Mouse (Mus musculus) urinary bladder, postnatal 4 days (tissue): Measurements from ENCODE around the gene Slc9b1.
A peak's percentile ranks its signal among the peaks of the same experiment; 100 is the strongest.

Experiments
- DNase-seq, 2 experiments: peaks; one replicate each; pipeline ENCODE4 v3.0.0; 2021 to 2022; ENCODE audit warnings: low spot score in 2 of 2

Slc9b1 gene

DNA sequence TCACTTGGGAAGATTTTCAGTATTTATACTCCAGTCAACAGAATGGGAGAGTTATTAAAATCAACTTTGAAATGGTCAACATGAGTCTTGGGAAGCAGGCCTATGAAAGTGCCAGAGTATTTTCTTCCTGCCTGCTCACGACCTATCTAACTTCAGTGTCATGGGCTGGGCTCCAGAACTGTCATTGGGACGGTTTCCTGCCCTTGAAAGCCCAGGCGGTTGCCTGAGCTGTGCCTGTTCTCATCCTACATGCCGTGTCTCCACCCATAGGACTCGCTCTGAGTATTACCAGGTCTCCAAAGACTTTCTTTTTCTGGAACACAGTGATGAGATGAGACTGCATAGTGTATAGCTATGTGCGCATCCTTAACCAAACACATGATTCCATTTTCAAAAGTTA, 45.4 kb downstream of the Slc9b1 start:
- no peak for DNase-seq

GRCm38 (mm10) chr3:135395085-135395484, 47.3 kb downstream of the Slc9b1 start:
- no peak for DNase-seq

DNA sequence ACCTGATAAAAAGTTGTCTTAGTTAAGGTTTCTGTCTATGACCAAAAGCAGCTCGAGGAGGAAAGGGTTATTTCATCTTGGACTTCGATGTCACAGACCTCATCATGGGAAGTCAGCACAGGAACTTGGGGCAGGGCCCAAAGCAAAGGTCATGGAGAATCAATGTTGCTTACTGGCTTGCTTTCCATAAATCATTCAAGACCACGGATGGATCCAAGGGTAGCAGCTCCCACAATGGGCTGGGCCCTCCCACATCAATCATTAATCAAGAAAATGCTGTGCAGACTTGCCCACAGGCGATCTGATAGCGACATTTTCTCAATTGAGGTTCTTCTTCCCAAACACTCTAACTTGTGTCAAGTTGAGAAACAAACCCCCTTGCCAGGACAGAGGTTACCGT, 48.3 kb downstream of the Slc9b1 start:
- DNase-seq: no peak

DNA sequence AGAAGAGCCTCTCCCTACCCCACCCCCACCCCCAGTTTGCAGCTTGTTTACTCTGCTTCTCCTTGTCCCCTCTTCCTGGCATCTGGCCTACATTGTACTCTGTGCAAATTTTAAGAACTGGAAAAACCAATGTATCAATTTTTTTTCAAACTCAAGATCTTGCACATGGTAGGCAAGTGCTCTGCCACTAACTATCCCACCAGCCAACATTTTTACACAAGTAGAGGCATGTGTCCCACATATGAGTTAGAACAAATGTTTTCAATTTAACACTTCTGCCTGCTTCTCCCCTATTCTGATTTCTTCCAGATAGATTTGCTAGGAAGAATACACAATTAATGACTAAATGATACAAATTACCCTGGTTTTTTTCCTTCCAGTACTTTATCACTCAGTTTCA, 49.3 kb downstream of the Slc9b1 start:
- no peak for DNase-seq

- peak; percentile 77 to 91 for DNase-seq
These were observed 54.4 kb downstream of the Slc9b1 start for GRCm38 (mm10) chr3:135402201-135402658.

DNA sequence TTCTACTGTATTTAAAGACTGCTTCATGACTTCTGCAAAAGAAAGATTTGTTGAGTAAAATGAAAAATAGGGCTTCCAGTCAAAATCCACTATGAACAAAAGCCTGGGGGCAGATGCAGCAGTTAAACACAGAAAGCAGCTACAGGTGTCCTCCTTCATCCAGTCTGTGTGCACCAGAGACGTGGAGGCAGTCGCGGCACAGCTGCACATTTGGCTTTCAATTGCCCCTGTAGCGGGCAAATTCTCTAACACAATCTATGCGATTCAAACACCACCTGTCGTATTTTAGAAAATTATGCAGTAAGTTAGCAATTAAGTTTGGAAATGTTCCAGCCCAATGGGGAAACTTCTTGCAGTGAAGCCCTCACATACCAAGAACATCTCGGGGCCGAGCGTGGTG, 55.4 kb downstream of the Slc9b1 start:
- DNase-seq: no peak

- DNase-seq: no peak
These were observed 56.0 kb downstream of the Slc9b1 start for GRCm38 (mm10) chr3:135403856-135404255.

GRCm38 (mm10) chr3:135404599-135404998, 56.8 kb downstream of the Slc9b1 start:
- DNase-seq: no peak

DNA sequence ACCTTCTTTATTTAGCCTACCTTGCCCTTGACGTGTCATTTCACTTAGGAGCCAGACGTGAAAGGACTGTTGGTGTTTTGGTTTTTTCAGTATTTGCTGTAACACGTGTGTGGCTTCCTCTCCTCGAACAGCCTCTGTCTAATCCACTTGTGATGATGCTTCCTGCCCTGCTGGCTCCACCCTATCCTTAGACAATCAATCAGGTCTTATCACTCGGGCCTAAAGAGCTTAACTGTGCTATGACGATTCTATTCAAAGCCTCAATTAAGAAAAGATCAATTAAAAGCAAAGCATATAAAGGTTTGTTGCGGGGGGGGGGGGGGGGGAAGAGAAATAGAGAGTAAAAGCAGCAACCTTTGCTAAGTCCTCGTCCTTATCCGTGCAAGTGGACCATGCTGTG, 59.5 kb downstream of the Slc9b1 start:
- no peak for DNase-seq

GRCm38 (mm10) chr3:135409219-135409618, 61.4 kb downstream of the Slc9b1 start:
- DNase-seq: no peak

DNA sequence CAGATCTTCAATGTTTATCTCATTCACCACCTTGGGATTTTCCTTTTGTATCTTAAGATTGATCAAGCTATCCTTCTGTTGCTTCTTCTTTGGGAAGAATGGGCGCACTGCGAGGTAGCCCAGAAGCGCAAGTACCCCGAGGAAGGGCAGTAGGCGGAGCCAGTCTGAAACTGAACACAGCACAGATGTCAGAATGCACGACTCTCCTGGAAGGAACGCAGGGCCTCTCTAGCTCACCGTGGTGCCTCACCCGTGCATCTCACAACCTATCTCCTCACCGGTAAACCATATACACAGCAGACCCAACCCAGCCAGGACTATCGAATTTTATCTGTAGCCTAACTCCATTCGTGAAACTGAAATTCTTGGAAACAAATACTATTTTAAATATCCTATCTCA, 63.2 kb downstream of the Slc9b1 start:
- no peak for DNase-seq

GRCm38 (mm10) chr3:135411824-135412223, 64.0 kb downstream of the Slc9b1 start:
- DNase-seq: no peak

DNA sequence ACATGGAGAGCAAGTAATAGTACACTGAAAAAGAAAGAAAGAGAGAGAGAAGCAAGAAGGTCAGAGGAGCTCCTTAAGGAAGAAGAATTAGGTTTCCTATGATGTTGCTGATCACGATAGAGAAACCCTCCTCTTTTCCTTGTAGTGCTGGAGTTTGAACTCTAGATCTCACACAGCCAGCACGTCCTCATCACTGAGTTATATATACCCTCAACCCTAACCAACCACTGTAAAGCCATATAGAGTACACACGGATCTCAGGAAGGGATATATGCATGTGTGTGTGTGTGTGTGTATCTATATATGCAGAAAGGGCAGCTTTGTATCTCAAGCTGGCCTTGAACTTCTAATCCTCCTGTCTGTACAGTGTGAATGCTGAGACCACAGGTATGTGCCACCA, 69.4 kb downstream of the Slc9b1 start:
- DNase-seq: no peak

DNA sequence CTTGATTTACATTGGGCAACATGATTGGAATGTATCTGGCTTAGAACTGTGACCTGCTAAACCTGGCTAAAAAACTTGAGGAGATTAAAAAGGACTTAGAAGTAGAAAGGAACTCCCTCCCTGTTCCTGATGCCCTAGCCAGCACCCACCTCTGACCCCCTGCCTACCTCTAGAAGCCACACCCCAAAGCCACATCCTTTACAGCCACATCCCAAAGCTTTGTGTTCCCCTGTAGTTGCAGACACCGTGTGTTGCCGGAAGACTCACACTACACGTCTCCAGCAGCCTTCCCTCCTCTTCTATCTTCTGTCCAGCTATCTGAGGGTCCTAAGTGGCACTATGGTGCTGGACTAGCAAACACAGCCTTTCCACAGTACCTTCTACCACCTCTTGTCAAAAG, 70.0 kb downstream of the Slc9b1 start:
- DNase-seq: no peak

DNA sequence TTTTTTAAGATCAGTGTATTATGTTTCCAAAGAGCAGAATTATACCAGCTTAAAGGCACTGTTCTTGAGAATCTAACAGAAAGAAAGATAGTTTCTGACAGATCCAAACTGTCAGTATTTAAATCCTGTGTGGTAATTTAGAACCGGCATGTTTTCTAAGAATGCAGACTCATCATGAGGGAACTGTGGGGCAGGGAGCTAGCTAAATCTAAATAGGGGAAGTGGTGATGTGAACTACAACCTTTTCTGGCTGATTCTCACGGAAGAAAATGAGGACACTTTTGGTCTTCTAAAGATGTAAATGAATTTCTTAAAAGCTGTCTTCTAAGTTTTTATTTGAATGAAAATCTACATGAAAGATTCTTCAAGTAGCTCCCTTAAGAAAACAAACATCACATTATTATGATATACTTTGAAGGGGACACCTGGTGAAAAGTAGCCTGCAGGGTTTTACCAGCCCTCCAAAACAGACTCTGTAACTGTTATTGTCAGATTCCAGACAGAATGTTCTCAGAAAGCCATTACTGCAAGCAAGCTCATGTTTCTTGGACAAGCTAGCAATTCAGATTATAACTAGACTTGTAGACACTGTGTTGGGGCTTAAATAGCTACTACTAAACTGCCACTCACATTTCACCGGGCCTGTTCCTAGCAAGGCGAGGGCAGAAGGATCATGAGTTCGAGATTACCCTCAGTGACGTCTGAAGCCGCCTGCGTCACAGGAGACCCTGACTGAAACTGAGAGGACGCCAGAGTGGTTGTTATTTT, 72.9 kb downstream of the Slc9b1 start:
- no peak for DNase-seq

- DNase-seq: no peak
These were observed 73.4 kb downstream of the Slc9b1 start for GRCm38 (mm10) chr3:135421310-135421594.

DNA sequence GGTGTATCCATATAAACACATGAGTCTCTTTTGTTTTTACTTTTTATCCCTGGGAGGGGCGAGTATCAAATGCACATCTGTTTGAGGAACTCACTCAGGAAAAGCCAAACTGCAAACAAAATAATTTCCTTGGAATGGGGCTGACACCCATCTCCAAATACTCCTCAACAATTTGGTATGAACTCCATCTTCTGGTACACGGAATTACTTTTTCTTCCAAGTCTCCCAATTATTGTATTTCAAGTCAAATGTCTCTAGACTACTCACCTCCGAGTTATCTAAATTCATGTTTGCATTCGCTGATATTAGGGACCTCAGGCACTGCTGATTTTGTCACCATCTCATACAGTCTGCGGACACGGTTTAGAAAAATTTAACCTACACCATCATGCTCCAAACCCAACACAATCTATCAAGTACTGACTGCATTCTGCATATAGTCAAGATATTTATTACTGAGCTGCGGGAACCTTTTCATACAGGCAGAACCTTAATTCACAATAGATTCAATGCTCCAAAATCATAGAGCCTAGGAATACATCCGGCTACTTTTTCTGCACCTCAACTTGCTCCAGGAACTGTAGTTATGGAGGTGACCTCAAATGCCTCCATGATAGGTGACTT, 74.5 kb downstream of the Slc9b1 start:
- no peak for DNase-seq

DNA sequence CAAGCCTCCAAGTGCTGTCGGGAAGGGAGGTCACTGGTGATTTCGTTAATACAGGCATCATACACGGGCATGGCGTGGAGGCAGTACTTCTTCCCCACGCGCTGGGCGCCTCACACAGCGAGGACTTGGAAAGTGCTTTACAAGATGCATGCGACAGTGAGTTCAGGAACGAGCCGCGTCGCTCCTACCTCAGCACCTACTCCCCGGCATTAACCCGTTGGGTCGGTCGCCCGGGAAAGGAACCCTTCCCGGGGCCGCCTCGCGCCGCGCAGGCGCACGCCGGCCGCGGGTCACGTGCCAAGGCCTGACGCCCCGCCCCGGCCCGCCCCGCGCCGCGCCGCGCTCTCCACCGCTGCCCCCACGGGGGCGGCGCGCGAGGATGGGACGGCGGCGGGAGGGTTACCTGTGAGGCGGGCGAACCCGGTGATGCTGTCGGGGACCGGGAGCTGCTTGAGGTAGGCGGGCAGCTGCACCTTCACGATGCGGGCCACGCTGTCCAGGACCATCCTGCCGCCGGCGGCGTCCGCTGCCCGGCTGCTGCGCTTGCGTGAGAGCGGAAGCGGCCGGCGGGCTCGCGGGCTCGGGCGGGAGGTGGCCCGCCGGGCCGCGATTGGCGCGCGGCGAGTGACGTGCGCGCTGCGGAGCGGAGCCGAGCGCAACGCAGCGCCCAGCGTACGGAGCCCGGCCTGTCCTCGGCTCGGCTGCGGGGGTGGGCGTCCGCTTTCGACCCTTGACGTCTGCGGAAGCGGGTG, 75.2 kb downstream of the Slc9b1 start:
- DNase-seq: peak; percentile 75 to 83

DNA sequence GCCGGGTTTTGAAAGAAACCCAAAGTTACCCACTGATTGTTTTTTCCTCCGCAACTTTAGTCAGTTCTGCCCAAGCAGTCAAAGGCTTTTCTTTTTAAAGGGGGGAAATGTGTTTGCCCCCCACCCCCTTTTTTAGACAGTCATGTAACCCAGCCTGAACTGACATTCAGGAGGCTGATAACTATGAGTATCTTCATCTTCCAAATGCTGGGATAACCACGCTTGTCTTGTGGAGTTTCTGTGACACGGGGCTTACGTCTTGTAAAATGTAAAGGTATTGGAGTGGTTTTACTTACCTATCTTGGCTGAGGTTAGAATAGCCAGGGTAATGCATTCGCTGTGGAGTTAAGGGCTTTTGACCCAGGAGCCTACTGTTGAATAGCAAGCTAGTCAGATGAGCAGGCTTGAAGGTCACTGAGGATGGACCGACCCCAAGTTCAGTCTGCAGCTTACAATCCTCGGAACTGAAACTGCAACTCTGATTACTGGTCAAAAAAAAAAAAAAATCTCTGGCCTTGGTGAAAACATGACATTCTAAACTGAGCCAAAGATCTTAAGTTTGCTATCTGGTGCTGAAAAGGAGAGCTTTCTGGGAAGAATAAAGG, 75.9 kb downstream of the Slc9b1 start, which contains the start of gene Cisd2:
Gene Cisd2 (minus strand): TSS at position 318 of the 605 bp plus-strand sequence.
- no peak for DNase-seq

DNA sequence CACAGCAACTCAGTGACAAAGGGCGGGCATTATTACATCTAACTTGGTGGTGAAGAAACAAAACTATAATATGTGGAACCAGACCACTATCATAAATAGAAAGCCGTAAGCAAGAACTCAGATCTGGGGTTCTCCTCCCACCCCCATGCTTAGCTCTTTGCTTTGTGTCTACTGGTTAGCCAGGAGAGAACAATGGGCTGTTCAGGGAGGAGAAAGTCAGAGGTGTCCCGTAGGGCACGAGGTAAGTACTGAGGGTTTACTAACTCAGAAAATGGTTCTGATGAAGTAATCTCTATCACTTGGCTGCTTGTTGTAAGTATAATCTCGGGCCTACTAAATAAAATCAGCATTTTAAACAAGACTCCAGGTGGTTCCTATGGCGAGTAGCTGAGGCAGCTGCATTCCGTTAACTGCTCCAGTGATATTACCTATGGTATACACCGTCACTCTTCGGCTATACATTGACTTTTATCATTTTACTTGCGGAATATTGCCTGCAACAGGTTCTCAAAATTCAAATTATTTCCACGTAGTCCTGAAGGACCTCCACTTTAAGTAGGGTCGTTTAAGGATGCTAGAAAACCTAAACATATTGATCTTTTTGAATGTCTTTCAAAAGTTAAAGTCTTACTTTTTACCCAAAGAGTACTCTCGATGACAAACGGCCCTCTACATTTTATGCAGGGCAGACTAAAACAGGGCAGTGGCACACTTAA, 89.2 kb downstream of the Slc9b1 start:
- DNase-seq: no peak

- DNase-seq: peak; percentile 99
These were observed 90.1 kb downstream of the Slc9b1 start, which contains the start of gene Ube2d3 for GRCm38 (mm10) chr3:135437758-135438495. Gene Ube2d3, plus strand, starts transcription at chr3:135438149.
